Mouse (Mus musculus) MEL (cell line): ENCODE data around the gene Mrpl30. TPM values are rescaled to one million over a fixed set of nuclear protein-coding genes. Genes with fewer than 3 reads are reported as not detected.

Experiments
- DNase-seq: peaks from one replicate; pipeline ENCODE4 v3.0.0; 2011; ENCODE audit warnings: low read depth, low spot score
- H3K27ac ChIP-seq: 2 replicates; pipeline ENCODE4 v1.5.1; 2012; ENCODE audit warnings: low read depth, mild to moderate bottlenecking, control low read depth, low read length, moderate library complexity; ENCODE audit not compliant: control insufficient read depth
- H3K27me3 ChIP-seq, 2 experiments: fragments of 150-350 bp in 1 of 2; sonication (generic) in 1 of 2; 2 replicates each; pipeline ENCODE4 v1.6.1; 2012; ENCODE audit warnings: low read length in 2 of 2, mild to moderate bottlenecking in 2 of 2, improper control_type of control experiment in 1 of 2, moderate library complexity in 1 of 2; ENCODE audit not compliant: insufficient read depth in 2 of 2, control insufficient read depth in 1 of 2
- H3K36me3 ChIP-seq, 2 experiments: 2 replicates each; pipeline ENCODE4 v1.6.1; 2012 to 2014; ENCODE audit warnings: low read length in 2 of 2, improper control_type of control experiment in 1 of 2, inconsistent platforms in 1 of 2, mild to moderate bottlenecking in 1 of 2; ENCODE audit not compliant: insufficient read depth in 2 of 2, control insufficient read depth in 1 of 2
- H3K4me1 ChIP-seq, 2 experiments: fragments of 150-350 bp in 1 of 2; sonication (generic) in 1 of 2; 2 replicates each; pipeline ENCODE4 v1.6.1; 2012; ENCODE audit warnings: low read length in 2 of 2, improper control_type of control experiment in 1 of 2, mild to moderate bottlenecking in 1 of 2; ENCODE audit not compliant: insufficient read depth in 2 of 2, control insufficient read depth in 1 of 2
- H3K4me3 ChIP-seq, 2 experiments: fragments of 150-350 bp in 1 of 2; sonication (generic) in 1 of 2; 2 replicates each; pipeline ENCODE4 v1.5.1; 2012; ENCODE audit warnings: low read depth in 2 of 2, low read length in 2 of 2, mild to moderate bottlenecking in 2 of 2, moderate library complexity in 2 of 2, control low read depth in 1 of 2, improper control_type of control experiment in 1 of 2; ENCODE audit not compliant: control insufficient read depth in 1 of 2, insufficient read depth in 1 of 2
- H3K79me2 ChIP-seq: 2 replicates; pipeline ENCODE4 v1.6.1; 2012; ENCODE audit warnings: mild to moderate bottlenecking, low read length, moderate library complexity; ENCODE audit not compliant: control insufficient read depth, poor library complexity, insufficient read depth
- H3K9ac ChIP-seq: 2 replicates; pipeline ENCODE4 v1.6.1; 2012; ENCODE audit warnings: low read depth, mild to moderate bottlenecking, control low read depth, low read length, moderate library complexity; ENCODE audit not compliant: control insufficient read depth, poor library complexity, severe bottlenecking
- H3K9me3 ChIP-seq: fragments of 150-350 bp; sonication (generic); replicated peaks from 2 replicates; pipeline ENCODE4 v1.6.1; 2012; ENCODE audit warnings: mild to moderate bottlenecking, low read length, improper control_type of control experiment, moderate library complexity; ENCODE audit not compliant: insufficient read depth
- CTCF ChIP-seq, 3 experiments: IDR thresholded peaks in 2 of 3; conservative IDR thresholded peaks in 1 of 3; 2 replicates each; pipeline ENCODE4 v1.5.1; 2011 to 2012; ENCODE audit warnings: low read length in 3 of 3, low read depth in 2 of 3, mild to moderate bottlenecking in 2 of 3, improper control_type of control experiment in 1 of 3, inconsistent platforms in 1 of 3, mixed read lengths in 1 of 3, moderate library complexity in 1 of 3; ENCODE audit not compliant: control insufficient read depth in 1 of 3, insufficient read depth in 1 of 3, poor library complexity in 1 of 3, severe bottlenecking in 1 of 3
- E2F4 ChIP-seq: IDR thresholded peaks from 2 replicates; pipeline ENCODE4 v1.6.1; 2011; ENCODE audit warnings: low read depth, low read length, improper control_type of control experiment, borderline replicate concordance
- EP300 ChIP-seq, 2 experiments: IDR thresholded peaks; 2 replicates each; pipeline ENCODE4 v1.6.1; 2011; ENCODE audit warnings: improper control_type of control experiment in 2 of 2, low read length in 2 of 2, low read depth in 1 of 2, mild to moderate bottlenecking in 1 of 2
- ETS1 ChIP-seq: IDR thresholded peaks from 2 replicates; pipeline ENCODE4 v1.6.1; 2012; ENCODE audit warnings: low read depth, mild to moderate bottlenecking, inconsistent platforms, low read length, improper control_type of control experiment, moderate library complexity
- KAT2A ChIP-seq: conservative IDR thresholded peaks from 2 replicates; pipeline ENCODE4 v1.6.1; 2012; ENCODE audit warnings: low read depth, low read length, improper control_type of control experiment, inconsistent platforms
- MYC ChIP-seq: IDR thresholded peaks from 2 replicates; pipeline ENCODE4 v1.6.1; 2011; ENCODE audit warnings: low read depth, mild to moderate bottlenecking, low read length, improper control_type of control experiment, moderate library complexity
- NRF1 ChIP-seq: IDR thresholded peaks from 2 replicates; pipeline ENCODE4 v1.6.1; 2014; ENCODE audit warnings: low read depth, mild to moderate bottlenecking, inconsistent platforms, low read length, improper control_type of control experiment, moderate library complexity; ENCODE audit not compliant: poor library complexity, insufficient read depth, severe bottlenecking
- POLR2A ChIP-seq, 2 experiments: IDR thresholded peaks; 2 replicates each; pipeline ENCODE4 v1.6.1; 2011 to 2012; ENCODE audit warnings: low read length in 2 of 2, mild to moderate bottlenecking in 2 of 2, control low read depth in 1 of 2, improper control_type of control experiment in 1 of 2, low read depth in 1 of 2, moderate library complexity in 1 of 2; ENCODE audit not compliant: control insufficient read depth in 1 of 2, insufficient read depth in 1 of 2, poor library complexity in 1 of 2
- POLR2AphosphoS2 ChIP-seq: IDR thresholded peaks from 2 replicates; pipeline ENCODE4 v1.6.1; 2011; ENCODE audit warnings: low read length, improper control_type of control experiment
- POLR2AphosphoS5 ChIP-seq: IDR thresholded peaks from 2 replicates; pipeline ENCODE4 v1.6.1; 2012; ENCODE audit warnings: low read depth, borderline replicate concordance, mild to moderate bottlenecking, inconsistent platforms, low read length, moderate library complexity, mixed read lengths
- RAD21 ChIP-seq: IDR thresholded peaks from 2 replicates; pipeline ENCODE4 v1.6.1; 2011; ENCODE audit warnings: mild to moderate bottlenecking, low read depth, low read length, improper control_type of control experiment
- SIN3A ChIP-seq: IDR thresholded peaks from 2 replicates; pipeline ENCODE4 v1.6.1; 2012; ENCODE audit warnings: low read length, improper control_type of control experiment, inconsistent platforms
- SMC3 ChIP-seq: IDR thresholded peaks from 2 replicates; pipeline ENCODE4 v1.6.1; 2011; ENCODE audit warnings: low read depth, low read length, improper control_type of control experiment
- TAL1 ChIP-seq: IDR thresholded peaks from 2 replicates; pipeline ENCODE4 v1.6.1; 2012; ENCODE audit warnings: mild to moderate bottlenecking, inconsistent platforms, low read length, moderate library complexity, mixed read lengths
- TCF12 ChIP-seq: IDR thresholded peaks from 2 replicates; pipeline ENCODE4 v1.6.1; 2014; ENCODE audit warnings: low read depth, mild to moderate bottlenecking, inconsistent platforms, low read length, improper control_type of control experiment, moderate library complexity
- ZC3H11A ChIP-seq: IDR thresholded peaks from 2 replicates; pipeline ENCODE4 v1.6.1; 2012; ENCODE audit warnings: low read depth, mild to moderate bottlenecking, inconsistent platforms, low read length, improper control_type of control experiment
- polyA plus RNA-seq, 2 experiments: library from polyadenylated mRNA; stranded (reverse) in 1 of 2; unstranded in 1 of 2; fragments of >175 nt in 1 of 2; fragments of >200 nt in 1 of 2; gene quantifications; 2 replicates each; pipeline versions ENCODE4 v1.2.1 to v1.2.4; 2012; ENCODE audit warnings: low replicate concordance in 2 of 2, low read depth in 1 of 2; ENCODE audit not compliant: insufficient read length in 2 of 2, insufficient read depth in 1 of 2, missing spikeins in 1 of 2
- total RNA-seq: library from RNA; depleted of rRNA; stranded (reverse); fragments of 300-350 nt; gene quantifications from 2 replicates; pipeline ENCODE4 v1.2.3, GENCODE M21; 2012

The Mrpl30 gene
- total and polyA plus RNA-seq, 3 experiments = 189 to 260 (median 255) TPM

- TF ChIP-seq POLR2A (IDR thresholded peaks at IDR 0.05; ENCODE audit: control insufficient read depth in 1 of 2, insufficient read depth in 1 of 2, low read depth in 1 of 2, low read length in 2 of 2, poor library complexity in 1 of 2) (peak in 1 of 2 experiments; percentile 31; a peak in 1 of 4 replicates), POLR2AphosphoS2 (0 out of 2 replicates have a peak, but pooled peaks have one; percentile 33), E2F4 (no peak), MYC (no peak), TAL1 (no peak)
Observed at GRCm38 (mm10) chr1:37899816-37900215, 9.5 kb downstream of the Mrpl30 start.

GRCm38 (mm10) chr1:37900288-37900687, 10.0 kb downstream of the Mrpl30 start:
- Histone ChIP-seq H3K9me3 (no peaks in the 10 kb centered on the region), H3K9ac (no peak overlapping the region), H3K27me3 (peaks cover 0 to 1% of the 10 kb centered on the region in 2 experiments; a peak in 1 of 4 replicates), H3K79me2 (no peaks in the 10 kb centered on the region), H3K27ac (no peak overlapping the region), H3K4me3 (no peak overlapping the region), H3K4me1 (no peaks in the 10 kb centered on the region), H3K36me3 (peaks cover 0 to 10% of the 10 kb centered on the region in 2 experiments; a peak in 2 of 4 replicates)
- TF ChIP-seq CTCF (IDR thresholded peaks at IDR 0.05 in 2 of 3, conservative IDR thresholded peaks at IDR 0.05 in 1 of 3; ENCODE audit: control insufficient read depth in 1 of 3, insufficient read depth in 1 of 3, low read depth in 2 of 3, low read length in 3 of 3, poor library complexity in 1 of 3, severe bottlenecking in 1 of 3) (no peak), EP300 (IDR thresholded peaks at IDR 0.05; ENCODE audit: low read depth in 1 of 2, low read length in 2 of 2) (no peak), POLR2AphosphoS5 (no peak), NRF1 (no peak), ZC3H11A (no peak), POLR2AphosphoS2 (0 out of 2 replicates have a peak, but pooled peaks have one; percentile 18), TAL1 (no peak), SIN3A (no peak)
- DNase-seq = peak; percentile 16

More at GRCm38 (mm10) chr1:37899816-37900215, 9.5 kb downstream of the Mrpl30 start:
- H3K36me3 ChIP-seq = peaks cover 0 to 10% of the 10 kb centered on the region in 2 experiments; a peak in 2 of 4 replicates
- no peak overlapping the region for H3K4me3 ChIP-seq
- no peak for DNase-seq
- no peaks in the 10 kb centered on the region for H3K4me1 ChIP-seq
- no peaks in the 10 kb centered on the region for H3K79me2 ChIP-seq
- no peak overlapping the region for H3K27ac ChIP-seq
- no peaks in the 10 kb centered on the region; a peak in 1 of 4 replicates for H3K27me3 ChIP-seq
- H3K9ac ChIP-seq = no peak overlapping the region
- H3K9me3 ChIP-seq = no peaks in the 10 kb centered on the region

DNA sequence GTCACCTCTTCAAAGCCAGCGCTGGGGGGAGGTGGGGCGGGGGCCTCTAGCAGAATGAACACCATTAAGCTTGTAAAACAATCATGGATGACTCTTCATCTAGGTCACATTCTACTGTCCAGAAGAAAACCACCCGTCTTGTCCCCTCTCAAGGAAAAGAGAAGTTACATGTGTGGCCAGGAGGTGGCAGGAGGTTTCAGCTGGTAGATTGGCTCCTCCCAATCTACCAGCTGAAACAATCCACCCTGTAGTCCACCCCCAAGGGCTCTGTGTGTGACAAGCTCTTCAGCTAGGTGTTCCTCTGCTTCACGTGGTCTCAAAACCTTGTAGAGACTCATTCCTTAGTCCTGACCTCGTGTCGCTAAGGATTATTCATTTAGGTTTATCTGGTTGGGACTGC, 12.9 kb downstream of the Mrpl30 start:
- H3K9ac ChIP-seq = no peak overlapping the region
- no peak for TF ChIP-seq KAT2A
- 0 out of 2 replicates have a peak, but pooled peaks have one; percentile 8 for TF ChIP-seq TCF12
- TF ChIP-seq RAD21 = peak; percentile 55
- peak; percentile 32; the same call in 1 of the 2 replicates for TF ChIP-seq ETS1
- peak; percentile 37; the same call in 1 of the 2 replicates for TF ChIP-seq SIN3A
- TF ChIP-seq SMC3 = peak; percentile 73
- no peak for TF ChIP-seq MYC
- TF ChIP-seq ZC3H11A = peak; percentile 40
- TF ChIP-seq CTCF (IDR thresholded peaks at IDR 0.05 in 2 of 3, conservative IDR thresholded peaks at IDR 0.05 in 1 of 3; ENCODE audit: control insufficient read depth in 1 of 3, insufficient read depth in 1 of 3, low read depth in 2 of 3, low read length in 3 of 3, poor library complexity in 1 of 3, severe bottlenecking in 1 of 3) = peak; percentile 31 to 65 (median 49)
- TF ChIP-seq, all 39 proteins: peak for 7
- Histone ChIP-seq H3K9me3 (no peaks in the 10 kb centered on the region), H3K27ac (no peak overlapping the region), H3K27me3 (peaks cover 0 to 3% of the 10 kb centered on the region in 2 experiments; a peak in 3 of 4 replicates), H3K4me3 (no peak overlapping the region), H3K36me3 (peaks cover 0 to 2% of the 10 kb centered on the region in 2 experiments; a peak in 2 of 4 replicates), H3K79me2 (no peaks in the 10 kb centered on the region), H3K4me1 (no peaks in the 10 kb centered on the region)
- peak; percentile 69 for DNase-seq
